Mouse (Mus musculus) ES-E14 (cell line): Measurements from ENCODE around the gene Acadsb. TPM values are rescaled to one million over a fixed set of nuclear protein-coding genes. Genes with fewer than 3 reads are reported as not detected.

Experiments used
- DNase-seq: peaks from one replicate; pipeline ENCODE4 v3.0.0-alpha.2; 2013; ENCODE audit warnings: low read depth, low spot score
- H3K27ac ChIP-seq: 2 replicates; pipeline ENCODE4 v1.5.1; 2012; ENCODE audit warnings: low read depth, mild to moderate bottlenecking, low read length, moderate library complexity, mixed read lengths; ENCODE audit not compliant: poor library complexity, insufficient read depth, severe bottlenecking
- H3K36me3 ChIP-seq: 2 replicates; pipeline ENCODE4 v1.6.1; 2012; ENCODE audit warnings: mild to moderate bottlenecking, low read length, moderate library complexity, mixed read lengths; ENCODE audit not compliant: control insufficient read depth, poor library complexity, insufficient read depth, severe bottlenecking
- H3K4me1 ChIP-seq, 2 experiments: fragments of 150-350 bp in 1 of 2; sonication (generic) in 1 of 2; 2 replicates each; pipeline ENCODE4 v1.6.1; 2012; ENCODE audit warnings: low read length in 2 of 2, mild to moderate bottlenecking in 1 of 2, mixed read lengths in 1 of 2; ENCODE audit not compliant: control insufficient read depth in 2 of 2, insufficient read depth in 2 of 2, poor library complexity in 1 of 2
- H3K4me3 ChIP-seq, 2 experiments: fragments of 150-350 bp in 1 of 2; sonication (generic) in 1 of 2; 2 replicates each; pipeline ENCODE4 v1.5.1; 2012; ENCODE audit warnings: low read length in 2 of 2, low read depth in 1 of 2, mild to moderate bottlenecking in 1 of 2, mixed read lengths in 1 of 2; ENCODE audit not compliant: insufficient read depth in 1 of 2, poor library complexity in 1 of 2, severe bottlenecking in 1 of 2
- H3K9ac ChIP-seq: 2 replicates; pipeline ENCODE4 v1.6.1; 2012; ENCODE audit warnings: low read depth, mild to moderate bottlenecking, low read length, mixed read lengths; ENCODE audit not compliant: poor library complexity, insufficient read depth, severe bottlenecking
- H3K9me3 ChIP-seq: fragments of 150-350 bp; sonication (generic); 2 replicates; pipeline ENCODE4 v1.6.1; 2012; ENCODE audit warnings: low read depth, mild to moderate bottlenecking, low read length; ENCODE audit not compliant: control insufficient read depth, insufficient read depth
- CHD2 ChIP-seq: IDR thresholded peaks from 2 replicates; pipeline ENCODE4 v1.6.1; 2014; ENCODE audit warnings: mild to moderate bottlenecking, low read depth, low read length, inconsistent platforms
- HCFC1 ChIP-seq: IDR thresholded peaks from 2 replicates; pipeline ENCODE4 v1.6.1; 2012; ENCODE audit warnings: low read length, inconsistent platforms, borderline replicate concordance; ENCODE audit not compliant: insufficient read depth
- MAFK ChIP-seq: IDR thresholded peaks from 2 replicates; pipeline ENCODE4 v1.6.1; 2014; ENCODE audit warnings: mild to moderate bottlenecking, low read depth, low read length, inconsistent platforms; ENCODE audit not compliant: insufficient read depth
- ZC3H11A ChIP-seq: IDR thresholded peaks from 2 replicates; pipeline ENCODE4 v1.6.1; 2012; ENCODE audit warnings: low read depth, mild to moderate bottlenecking, inconsistent platforms, low read length, borderline replicate concordance
- ZNF384 ChIP-seq: IDR thresholded peaks from 2 replicates; pipeline ENCODE4 v1.6.1; 2012; ENCODE audit warnings: low read depth, low read length, inconsistent platforms
- in situ Hi-C, 2 experiments: fragments of 600-800 bp; cut with MboI; formaldehyde crosslinking; loops; one replicate each; pipeline ENCODE4 v1.15.1; 2025; ENCODE audit warnings: low sequenced_read_pairs in 2 of 2, inconsistent platforms in 1 of 2; ENCODE audit not compliant: unreplicated experiment in 2 of 2
- total RNA-seq: library from RNA; depleted of rRNA; stranded (reverse); fragments of 300-350 nt; gene quantifications from 2 replicates; pipeline ENCODE4 v1.2.3, GENCODE M21; 2012

Acadsb gene
- total RNA-seq, 1 experiment: 22.4 TPM

DNA sequence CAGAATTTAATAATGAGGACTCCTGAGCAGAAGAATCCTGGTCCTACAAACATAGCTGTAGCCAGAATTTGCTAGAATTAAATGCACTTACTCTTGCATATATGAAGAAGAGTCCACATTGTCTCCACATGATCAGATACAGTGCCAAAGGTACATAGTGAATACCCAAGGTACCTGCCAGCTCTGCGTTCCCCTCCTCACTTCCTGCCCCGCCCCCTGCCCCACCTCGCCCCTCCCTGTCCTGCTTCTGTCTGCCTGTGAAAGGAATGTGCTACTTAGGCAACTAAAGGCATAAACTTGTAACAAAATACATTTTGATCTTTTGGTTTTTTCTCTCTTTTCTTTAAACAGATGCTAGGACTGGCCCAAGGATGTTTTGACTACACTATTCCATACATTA is 26.6 kb downstream of the Acadsb start:
- Histone ChIP-seq H3K9ac (no peak overlapping the region), H3K9me3 (no peaks in the 10 kb centered on the region), H3K4me3 (no peak overlapping the region), H3K36me3 (no peaks in the 10 kb centered on the region), H3K4me1 (peaks cover 0 to 5% of the 10 kb centered on the region in 2 experiments; a peak in 1 of 4 replicates), H3K27ac (0 out of 2 replicates have a peak overlapping the region, but pooled peaks have one; percentile 28)
- in situ Hi-C loops: no loop called here
- TF ChIP-seq ZC3H11A: no peak
- no peak for TF ChIP-seq CHD2
- no peak for TF ChIP-seq MAFK
- TF ChIP-seq ZNF384: no peak
- no peak for TF ChIP-seq HCFC1
- no peak for DNase-seq

DNA sequence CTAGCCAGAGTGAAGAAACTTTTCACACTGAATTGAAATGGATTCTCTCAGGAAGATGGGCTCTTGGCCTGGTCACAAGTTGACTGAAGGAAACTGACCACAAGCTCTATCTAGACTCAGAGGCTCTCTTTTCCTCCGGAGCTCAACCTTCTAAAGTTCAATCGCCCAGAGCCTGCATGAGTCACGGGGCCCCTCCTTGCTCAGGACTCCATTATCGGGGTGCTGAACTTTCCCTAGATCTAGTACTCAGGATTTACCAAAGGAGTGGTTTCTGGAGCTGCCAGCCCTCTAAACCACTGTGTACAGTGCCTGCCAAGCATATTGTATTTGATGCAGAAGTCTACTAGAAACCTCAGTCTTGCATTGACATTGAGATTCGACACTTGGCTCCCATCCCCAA is 46.3 kb downstream of the Acadsb start:
- Histone ChIP-seq H3K9me3 (no peaks in the 10 kb centered on the region), H3K4me3 (no peak overlapping the region), H3K36me3 (no peaks in the 10 kb centered on the region), H3K9ac (no peak overlapping the region), H3K4me1 (no peaks in the 10 kb centered on the region), H3K27ac (no peak overlapping the region)
- TF ChIP-seq ZC3H11A (no peak), ZNF384 (no peak), MAFK (no peak), HCFC1 (no peak), CHD2 (no peak)
- no peak for DNase-seq
- in situ Hi-C loops: no loop called here

DNA sequence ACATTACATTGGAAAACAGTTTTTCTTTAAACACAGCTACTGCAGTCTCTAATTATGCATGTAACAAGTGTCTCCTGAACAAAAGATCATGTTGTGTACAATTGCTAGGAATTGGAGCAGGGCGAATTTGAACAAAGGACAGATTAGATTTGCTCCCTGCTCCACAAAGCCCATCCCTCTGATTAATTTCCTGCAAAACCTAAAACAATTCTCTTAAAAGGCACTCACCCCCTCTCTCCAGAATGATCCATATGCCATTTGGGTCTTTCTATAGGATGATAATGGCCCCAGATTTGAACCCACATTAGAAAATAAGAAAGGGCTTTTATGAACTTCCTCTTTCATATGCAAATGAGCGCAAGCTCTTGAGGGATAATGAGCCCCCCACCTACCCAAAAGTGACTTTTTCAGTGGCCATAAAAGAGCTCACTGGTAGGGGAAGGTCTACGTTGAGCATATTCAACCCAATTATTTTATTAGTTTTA is 54.8 kb downstream of the Acadsb start:
- H3K9ac ChIP-seq: no peak overlapping the region
- TF ChIP-seq HCFC1 (no peak), CHD2 (no peak), ZC3H11A (no peak), MAFK (no peak), ZNF384 (no peak)
- no peak for DNase-seq
- in situ Hi-C loops: no loop called here
- H3K36me3 ChIP-seq: no peaks in the 10 kb centered on the region
- H3K4me1 ChIP-seq: no peaks in the 10 kb centered on the region
- H3K9me3 ChIP-seq: no peaks in the 10 kb centered on the region
- no peak overlapping the region for H3K27ac ChIP-seq
- H3K4me3 ChIP-seq: no peak overlapping the region

DNA sequence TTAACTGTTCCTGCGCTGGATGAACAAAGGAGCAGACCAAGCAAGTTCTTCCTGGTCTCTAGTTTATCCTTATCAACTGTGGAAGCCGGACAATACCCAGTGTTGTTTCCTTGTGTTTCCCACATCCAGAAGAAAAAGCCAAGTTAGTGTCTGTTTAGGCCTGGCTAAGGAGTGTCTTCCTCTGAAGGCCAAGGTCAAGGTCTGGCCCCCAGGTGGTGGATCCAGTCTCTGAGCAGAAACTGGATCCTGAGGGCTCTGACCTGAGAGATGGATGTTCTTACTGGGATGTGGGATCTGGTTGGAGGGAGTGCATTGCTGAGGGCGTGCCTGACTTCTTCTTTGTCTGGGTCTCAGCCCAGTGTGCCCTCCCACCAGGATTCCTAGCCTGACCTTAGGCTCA is 55.3 kb downstream of the Acadsb start:
- no peak overlapping the region for H3K27ac ChIP-seq
- H3K4me3 ChIP-seq: no peak overlapping the region
- TF ChIP-seq MAFK (no peak), HCFC1 (no peak), ZC3H11A (no peak), ZNF384 (no peak), CHD2 (no peak)
- no peaks in the 10 kb centered on the region for H3K4me1 ChIP-seq
- no peaks in the 10 kb centered on the region for H3K36me3 ChIP-seq
- no peak for DNase-seq
- H3K9ac ChIP-seq: no peak overlapping the region
- in situ Hi-C loops: no loop called here
- H3K9me3 ChIP-seq: no peaks in the 10 kb centered on the region

DNA sequence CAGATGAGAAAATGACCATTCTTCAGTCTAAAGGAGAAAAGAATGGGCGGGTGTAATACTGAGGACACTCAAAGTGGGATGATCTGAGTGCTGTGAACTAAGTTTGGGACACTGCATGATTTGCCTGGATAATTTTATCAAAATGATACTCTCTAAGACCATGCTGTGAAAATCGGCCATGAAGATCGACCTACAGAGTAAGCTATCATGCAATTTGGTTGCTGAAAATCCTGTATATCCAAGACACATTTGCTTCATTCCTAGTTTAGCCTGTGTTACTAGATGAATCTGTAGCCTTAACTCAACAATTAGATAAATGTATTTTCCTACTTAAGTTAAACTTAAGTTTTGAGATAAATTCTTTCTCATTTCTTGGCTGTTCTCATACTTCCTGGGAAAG is 56.9 kb downstream of the Acadsb start:
- H3K4me1 ChIP-seq: no peaks in the 10 kb centered on the region
- H3K27ac ChIP-seq: no peak overlapping the region
- DNase-seq: no peak
- no peak overlapping the region for H3K4me3 ChIP-seq
- H3K36me3 ChIP-seq: no peaks in the 10 kb centered on the region
- TF ChIP-seq ZC3H11A (no peak), CHD2 (no peak), HCFC1 (no peak), ZNF384 (no peak), MAFK (no peak)
- no peak overlapping the region for H3K9ac ChIP-seq
- in situ Hi-C loops: no loop called here
- H3K9me3 ChIP-seq: no peaks in the 10 kb centered on the region
